Mouse (Mus musculus) bone marrow macrophage, adult 2 months (primary cell): ENCODE data around the gene Chst2. TPM values are rescaled to one million over a fixed set of nuclear protein-coding genes. Genes with fewer than 3 reads are reported as not detected.

ENCODE experiments used
- H3K27ac ChIP-seq: 2 replicates; pipeline ENCODE4 v1.5.1; 2012; ENCODE audit warnings: low read depth, low read length; ENCODE audit not compliant: insufficient read depth
- H3K4me1 ChIP-seq: 2 replicates; pipeline ENCODE4 v1.6.1; 2012; ENCODE audit warnings: low read length; ENCODE audit not compliant: control insufficient read depth, insufficient read depth
- H3K4me3 ChIP-seq: 2 replicates; pipeline ENCODE4 v1.5.1; 2012; ENCODE audit warnings: mild to moderate bottlenecking, low read length, moderate library complexity; ENCODE audit not compliant: insufficient read depth
- CTCF ChIP-seq: IDR thresholded peaks from 2 replicates; pipeline ENCODE4 v1.5.1; 2012; ENCODE audit warnings: low read depth, mild to moderate bottlenecking, low read length, moderate library complexity
- POLR2A ChIP-seq: IDR thresholded peaks from 2 replicates; pipeline ENCODE4 v1.6.1; 2012; ENCODE audit warnings: mild to moderate bottlenecking, low read depth, low read length, borderline replicate concordance
- polyA plus RNA-seq: library from polyadenylated mRNA; stranded (reverse); fragments of >200 nt; gene quantifications from 2 replicates; pipeline ENCODE4 v1.2.4, GENCODE M21; 2012; ENCODE audit not compliant: missing spikeins, insufficient read depth, insufficient read length

The Chst2 gene
- polyA plus RNA-seq, 1 experiment: not detected

DNA sequence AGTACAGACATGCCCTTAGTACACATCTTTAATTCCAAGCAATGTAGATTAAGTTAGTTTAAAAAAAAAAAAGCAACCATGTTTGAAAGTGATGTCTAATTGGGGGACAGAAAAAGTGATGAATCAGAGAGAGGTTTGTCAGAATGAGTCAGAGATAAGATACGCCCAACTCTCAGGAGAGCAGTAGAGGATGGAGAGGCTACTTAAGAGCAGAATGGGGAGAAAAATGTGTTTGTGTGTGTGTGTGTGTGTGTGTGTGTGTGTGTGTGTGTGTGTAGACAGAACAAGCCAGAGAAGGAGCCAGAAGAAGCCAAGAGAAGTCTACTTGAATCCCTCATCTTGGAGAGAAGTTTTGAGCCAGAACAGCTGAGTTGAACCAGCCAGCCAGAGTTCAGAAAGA is 32.8 kb downstream of the Chst2 start:
- no peak overlapping the region for H3K27ac ChIP-seq
- H3K4me1 ChIP-seq: no peaks in the 10 kb centered on the region
- H3K4me3 ChIP-seq: no peak overlapping the region
- TF ChIP-seq POLR2A (no peak), CTCF (no peak)

DNA sequence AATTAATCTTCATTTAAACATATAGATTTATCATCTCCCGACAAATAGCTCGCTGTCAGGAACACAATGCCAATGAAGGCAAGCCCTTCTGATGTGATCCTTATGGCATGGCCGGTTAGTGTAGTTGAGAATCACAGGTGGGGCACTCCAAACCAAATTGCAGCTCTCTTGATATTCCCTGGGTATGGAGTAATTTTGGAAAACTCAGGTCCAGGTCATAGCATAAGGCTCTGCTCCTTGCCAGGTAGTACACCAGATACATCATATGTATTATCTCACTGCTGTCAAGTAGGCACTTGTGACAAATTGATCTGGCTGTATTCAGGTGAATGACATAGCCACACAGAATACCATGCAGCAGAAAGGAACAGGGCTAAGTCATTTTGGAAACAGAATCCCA is 40.6 kb downstream of the Chst2 start:
- H3K4me1 ChIP-seq: no peaks in the 10 kb centered on the region
- H3K4me3 ChIP-seq: no peak overlapping the region
- H3K27ac ChIP-seq: no peak overlapping the region
- TF ChIP-seq POLR2A (no peak), CTCF (no peak)

DNA sequence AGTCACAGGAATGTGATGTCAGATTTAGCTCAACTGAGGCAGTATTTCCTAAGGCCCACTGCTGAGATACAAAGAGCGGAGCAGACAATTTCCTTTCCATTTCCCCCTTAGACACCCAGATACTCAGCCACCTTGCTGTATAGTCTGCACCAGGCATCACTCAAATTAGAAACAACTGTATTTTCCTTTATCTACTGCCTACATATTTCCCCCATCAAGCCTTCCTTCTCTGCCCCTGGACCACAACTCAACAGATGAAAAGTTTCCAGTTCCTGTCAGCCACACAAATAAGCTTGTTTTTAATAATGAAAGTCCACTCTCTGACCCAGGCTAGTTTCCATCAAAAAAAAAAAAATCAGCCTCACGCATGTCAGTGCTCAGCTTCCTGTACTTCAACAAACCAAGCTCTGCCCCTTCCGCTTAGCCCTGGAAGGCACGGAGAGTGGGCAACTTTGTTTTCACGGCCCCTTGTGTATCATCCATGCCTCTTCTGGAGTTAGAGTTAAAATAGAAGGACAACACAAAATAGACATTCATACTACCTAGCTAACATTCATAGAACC is 52.6 kb downstream of the Chst2 start:
- Histone ChIP-seq H3K4me3 (no peak overlapping the region), H3K27ac (no peak overlapping the region), H3K4me1 (no peaks in the 10 kb centered on the region)
- TF ChIP-seq POLR2A (no peak), CTCF (no peak)

DNA sequence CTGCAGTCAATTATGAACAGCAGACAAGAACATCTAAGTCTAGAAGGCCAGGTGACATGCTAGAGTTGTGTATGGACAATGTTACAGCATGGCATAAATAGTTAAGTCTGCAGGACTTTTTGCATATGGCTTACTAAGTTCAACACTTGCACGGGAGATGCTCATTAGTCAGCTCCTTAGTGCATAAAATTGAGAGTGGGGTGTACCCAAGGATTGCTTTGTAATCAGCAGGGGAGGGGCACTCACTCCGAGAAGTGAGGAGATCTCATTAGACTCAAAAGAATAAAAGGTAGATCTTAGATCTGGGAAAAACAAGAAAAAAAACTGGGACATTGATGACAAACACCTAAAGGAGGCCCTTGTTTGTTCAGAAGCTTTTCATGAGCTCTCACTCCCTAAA is 54.6 kb downstream of the Chst2 start:
- Histone ChIP-seq H3K4me3 (no peak overlapping the region), H3K4me1 (no peaks in the 10 kb centered on the region), H3K27ac (no peak overlapping the region)
- TF ChIP-seq POLR2A: no peak
- TF ChIP-seq CTCF: no peak

DNA sequence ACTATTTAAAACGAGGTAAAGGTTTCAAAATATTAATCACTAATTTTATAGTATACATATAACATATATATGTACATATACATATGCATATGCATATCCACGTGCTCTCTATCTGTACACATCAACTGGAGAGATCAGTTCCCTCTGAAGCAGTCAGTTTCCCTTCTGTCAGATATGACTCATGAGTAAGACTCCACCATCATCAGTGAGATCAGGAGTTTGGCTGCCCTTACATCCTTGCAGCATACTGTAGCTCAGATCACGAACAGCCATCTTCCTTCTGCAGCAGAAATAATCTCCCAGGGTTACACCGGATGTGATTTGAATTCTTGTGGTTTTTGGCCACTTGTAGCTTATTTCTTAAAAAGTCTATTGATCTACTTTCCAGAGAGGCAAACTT is 56.0 kb downstream of the Chst2 start:
- no peaks in the 10 kb centered on the region for H3K4me1 ChIP-seq
- no peak overlapping the region for H3K27ac ChIP-seq
- TF ChIP-seq POLR2A (no peak), CTCF (no peak)
- H3K4me3 ChIP-seq: no peak overlapping the region

Other genes starting within 250 kb of the Chst2 start
- gene U2surp, start 105.3 kb upstream of the Chst2 start, polyA plus RNA-seq: 51.8 and 58.0 TPM in 2 replicates
- not detected in 2 replicates for gene Paqr9, start 152.9 kb upstream of the Chst2 start, polyA plus RNA-seq
- not detected in 2 replicates for gene Pcolce2, start 230.9 kb upstream of the Chst2 start, polyA plus RNA-seq